Comparison of ENCODE assay signal across 27 mouse cellular contexts in the genomic region with DNA sequence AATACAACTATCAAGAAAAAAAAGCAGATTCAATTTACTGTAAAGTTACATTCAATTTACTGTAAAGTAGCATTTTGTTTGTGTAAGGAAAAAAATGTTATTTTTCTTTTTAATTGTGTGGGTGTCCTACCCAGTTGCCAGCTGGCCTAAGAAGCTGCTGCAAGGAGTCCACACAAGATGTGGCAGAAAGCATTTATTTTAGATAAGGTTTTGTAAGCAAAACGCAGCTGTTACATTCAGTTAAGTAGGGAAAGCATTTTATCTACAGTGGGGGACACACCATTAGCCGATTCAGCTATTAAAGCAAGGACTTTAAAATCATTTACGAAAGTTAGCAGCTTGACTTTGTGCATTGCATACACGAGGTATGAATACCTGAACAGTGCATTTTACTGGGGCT.
DNase-seq lines count a peak whose midpoint lies in the region; ATAC-seq and TF ChIP-seq lines count a peak whose summit lies in the region.
"Had no signal": no experiment of that assay in that cellular context is flagged by ENCODE, and none has a peak within 500 bp of the region (broad histone marks: within the 10 kb centered on the region; RNA-seq: fewer than 3 reads in every experiment).

No protein-coding gene starts in this region.

- WGBS in heart, embryonic 12.5 days = 24% methylated on average over 4 of the region's 4 CpGs
- 46% methylated on average over 4 of the region's 4 CpGs for WGBS in heart, postnatal 0 days
- 28% methylated on average over 4 of the region's 4 CpGs for WGBS in lung, embryonic 16.5 days

- no peak overlapping the region for H3K4me3 ChIP-seq in heart, embryonic 12.5 days
- H3K4me3 ChIP-seq in heart, postnatal 0 days (ENCODE audit: low read depth, low read length) = no peak overlapping the region
- H3K4me3 ChIP-seq in lung, embryonic 16.5 days (ENCODE audit: low read length) = no peak overlapping the region
- no peak overlapping the region for H3K4me3 ChIP-seq in embryonic fibroblast, embryonic 13.5 days (ENCODE audit: insufficient read depth, low read length)
- H3K4me3 ChIP-seq: embryonic facial prominence, embryonic 10.5 days; embryonic facial prominence, embryonic 15.5 days; forebrain, embryonic 13.5 days; hindbrain, embryonic 13.5 days; layer of hippocampus, adult 2 months; limb, embryonic 13.5 days; midbrain, embryonic 13.5 days; stomach, embryonic 15.5 days had no signal

- H3K36me3 ChIP-seq in heart, embryonic 12.5 days = no peaks in the 10 kb centered on the region
- no peaks in the 10 kb centered on the region for H3K36me3 ChIP-seq in heart, postnatal 0 days (replicated peaks; ENCODE audit: control insufficient read depth, insufficient read depth, low read length)
- no peaks in the 10 kb centered on the region for H3K36me3 ChIP-seq in lung, embryonic 16.5 days (ENCODE audit: control insufficient read depth, insufficient read depth, low read length)
- H3K36me3 ChIP-seq: embryonic facial prominence, embryonic 10.5 days; embryonic facial prominence, embryonic 15.5 days; hindbrain, embryonic 13.5 days; limb, embryonic 13.5 days; midbrain, embryonic 13.5 days; stomach, embryonic 15.5 days had no signal

- no peaks in the 10 kb centered on the region for H3K27me3 ChIP-seq in heart, embryonic 12.5 days (replicated peaks)
- H3K27me3 ChIP-seq in heart, postnatal 0 days (ENCODE audit: control insufficient read depth, insufficient read depth, low read length) = no peaks in the 10 kb centered on the region
- no peaks in the 10 kb centered on the region for H3K27me3 ChIP-seq in lung, embryonic 16.5 days (ENCODE audit: control insufficient read depth, insufficient read depth, low read depth, low read length)
- H3K27me3 ChIP-seq: CH12.LX; embryonic facial prominence, embryonic 15.5 days; forebrain, embryonic 13.5 days; hindbrain, embryonic 13.5 days; limb, embryonic 13.5 days; midbrain, embryonic 13.5 days; stomach, embryonic 15.5 days had no signal

- no peak for DNase-seq in heart, postnatal 25 days (ENCODE audit: low spot score)
- no peak for DNase-seq in heart, postnatal 0 days (ENCODE audit: low spot score)
- DNase-seq in heart, postnatal 4 days = no peak
- no peak for DNase-seq in lung, postnatal 14 days
- no peak for DNase-seq in layer of hippocampus, adult 9-11 months
- DNase-seq: B cell, adult 2 months; cerebellum, adult 2 months; cerebellum, postnatal 14 days; gastrocnemius, postnatal 10 days; kidney, adult 8-10 months; right cerebral cortex, postnatal 25 days had no signal

- no peak for TF ChIP-seq CTCF in heart, postnatal 0 days (IDR thresholded peaks at IDR 0.05; ENCODE audit: low read depth)
- TF ChIP-seq CTCF in embryonic fibroblast, embryonic 13.5 days (IDR thresholded peaks at IDR 0.05; ENCODE audit: borderline replicate concordance, insufficient read depth, low read length) = no peak

- no peak for TF ChIP-seq EP300 in heart, postnatal 0 days (IDR thresholded peaks at IDR 0.05; ENCODE audit: low read depth)

- H3K4me1 ChIP-seq in heart, embryonic 12.5 days (replicated peaks) = peaks cover 23% of the 10 kb centered on the region
- H3K4me1 ChIP-seq in heart, postnatal 0 days (ENCODE audit: control insufficient read depth, insufficient read depth) = no peaks in the 10 kb centered on the region
- H3K4me1 ChIP-seq in lung, embryonic 16.5 days (replicated peaks; ENCODE audit: control insufficient read depth, insufficient read depth, low read length) = no peaks in the 10 kb centered on the region; the same call in 1 of the 2 replicates
- H3K4me1 ChIP-seq in embryonic fibroblast, embryonic 13.5 days (ENCODE audit: control insufficient read depth, insufficient read depth, low read length) = peaks cover 7% of the 10 kb centered on the region
- H3K4me1 ChIP-seq: embryonic facial prominence, embryonic 10.5 days; embryonic facial prominence, embryonic 15.5 days; forebrain, embryonic 13.5 days; midbrain, embryonic 13.5 days; stomach, embryonic 15.5 days had no signal

- TF ChIP-seq POLR2A in embryonic fibroblast, embryonic 13.5 days (IDR thresholded peaks at IDR 0.05; ENCODE audit: low read depth, low read length) = no peak

- H3K4me2 ChIP-seq in heart, embryonic 12.5 days = 0 out of 2 replicates have a peak overlapping the region, but pooled peaks have one; percentile 7
- no peak overlapping the region for H3K4me2 ChIP-seq in heart, postnatal 0 days (ENCODE audit: low read depth, low read length)
- no peak overlapping the region for H3K4me2 ChIP-seq in lung, embryonic 16.5 days (ENCODE audit: low read depth, low read length)
- H3K4me2 ChIP-seq: embryonic facial prominence, embryonic 15.5 days; forebrain, embryonic 13.5 days; hindbrain, embryonic 13.5 days; liver, embryonic 11.5 days; midbrain, embryonic 13.5 days; stomach, embryonic 15.5 days had no signal

- H3K9ac ChIP-seq in heart, embryonic 12.5 days = no peak overlapping the region
- H3K9ac ChIP-seq in heart, postnatal 0 days (replicated peaks; ENCODE audit: low read depth, low read length) = no peak overlapping the region
- H3K9ac ChIP-seq in lung, embryonic 16.5 days (ENCODE audit: low read length) = no peak overlapping the region
- H3K9ac ChIP-seq: embryonic facial prominence, embryonic 15.5 days; forebrain, embryonic 13.5 days; hindbrain, embryonic 13.5 days; limb, embryonic 13.5 days; midbrain, embryonic 13.5 days; stomach, embryonic 15.5 days had no signal

- peak overlapping the region; percentile 70; the same call in 1 of the 2 replicates for H3K27ac ChIP-seq in heart, embryonic 12.5 days (ENCODE audit: poor library complexity, severe bottlenecking)
- H3K27ac ChIP-seq in heart, postnatal 0 days (ENCODE audit: low read depth) = 0 out of 2 replicates have a peak overlapping the region, but pooled peaks have one; percentile 20
- no peak overlapping the region for H3K27ac ChIP-seq in lung, embryonic 16.5 days (ENCODE audit: low read length)
- peak overlapping the region; percentile 45; the same call in 1 of the 2 replicates for H3K27ac ChIP-seq in embryonic fibroblast, embryonic 13.5 days (ENCODE audit: insufficient read depth, low read length)
- H3K27ac ChIP-seq: embryonic facial prominence, embryonic 10.5 days; embryonic facial prominence, embryonic 15.5 days; forebrain, embryonic 13.5 days; hindbrain, embryonic 13.5 days; layer of hippocampus, adult 2 months; limb, embryonic 13.5 days; macrophage; midbrain, embryonic 13.5 days; stomach, embryonic 15.5 days had no signal

- H3K9me3 ChIP-seq in heart, embryonic 12.5 days (replicated peaks) = no peaks in the 10 kb centered on the region
- no peaks in the 10 kb centered on the region for H3K9me3 ChIP-seq in heart, postnatal 0 days (replicated peaks; ENCODE audit: control insufficient read depth, low read length)
- no peaks in the 10 kb centered on the region for H3K9me3 ChIP-seq in lung, embryonic 16.5 days (ENCODE audit: control insufficient read depth, low read length)
- H3K9me3 ChIP-seq: embryonic facial prominence, embryonic 10.5 days; embryonic facial prominence, embryonic 15.5 days; forebrain, embryonic 13.5 days; hindbrain, embryonic 13.5 days; limb, embryonic 13.5 days; midbrain, embryonic 13.5 days; stomach, embryonic 15.5 days had no signal

- intact Hi-C loops in heart, postnatal 25 days (cut with DNase I) = no loop called here

- ATAC-seq in heart, embryonic 12.5 days (ENCODE audit: insufficient number of reproducible peaks, low FRiP score) = no peak
- no peak for ATAC-seq in heart, postnatal 0 days (ENCODE audit: insufficient read depth, low read depth)
- ATAC-seq in lung, embryonic 16.5 days (ENCODE audit: low read depth) = peak; percentile 70; the same call in 1 of the 2 replicates
- ATAC-seq: activated CD4-positive, CD25-positive, alpha-beta regulatory T cell, adult 4 months; intestine, embryonic 16.5 days; midbrain, embryonic 13.5 days had no signal
